Mouse (Mus musculus) ES-E14 (cell line): ENCODE measurements around the gene 4930407I10Rik. TPM values are rescaled to one million over a fixed set of nuclear protein-coding genes. Genes with fewer than 3 reads are reported as not detected.

Experiments
- DNase-seq: peaks from one replicate; pipeline ENCODE4 v3.0.0-alpha.2; 2013; ENCODE audit warnings: low read depth, low spot score
- H3K27ac ChIP-seq: 2 replicates; pipeline ENCODE4 v1.5.1; 2012; ENCODE audit warnings: low read depth, mild to moderate bottlenecking, low read length, moderate library complexity, mixed read lengths; ENCODE audit not compliant: poor library complexity, insufficient read depth, severe bottlenecking
- H3K36me3 ChIP-seq: 2 replicates; pipeline ENCODE4 v1.6.1; 2012; ENCODE audit warnings: mild to moderate bottlenecking, low read length, moderate library complexity, mixed read lengths; ENCODE audit not compliant: control insufficient read depth, poor library complexity, insufficient read depth, severe bottlenecking
- H3K4me1 ChIP-seq, 2 experiments: fragments of 150-350 bp in 1 of 2; sonication (generic) in 1 of 2; 2 replicates each; pipeline ENCODE4 v1.6.1; 2012; ENCODE audit warnings: low read length in 2 of 2, mild to moderate bottlenecking in 1 of 2, mixed read lengths in 1 of 2; ENCODE audit not compliant: control insufficient read depth in 2 of 2, insufficient read depth in 2 of 2, poor library complexity in 1 of 2
- H3K4me3 ChIP-seq, 2 experiments: fragments of 150-350 bp in 1 of 2; sonication (generic) in 1 of 2; 2 replicates each; pipeline ENCODE4 v1.5.1; 2012; ENCODE audit warnings: low read length in 2 of 2, low read depth in 1 of 2, mild to moderate bottlenecking in 1 of 2, mixed read lengths in 1 of 2; ENCODE audit not compliant: insufficient read depth in 1 of 2, poor library complexity in 1 of 2, severe bottlenecking in 1 of 2
- H3K9ac ChIP-seq: 2 replicates; pipeline ENCODE4 v1.6.1; 2012; ENCODE audit warnings: low read depth, mild to moderate bottlenecking, low read length, mixed read lengths; ENCODE audit not compliant: poor library complexity, insufficient read depth, severe bottlenecking
- H3K9me3 ChIP-seq: fragments of 150-350 bp; sonication (generic); 2 replicates; pipeline ENCODE4 v1.6.1; 2012; ENCODE audit warnings: low read depth, mild to moderate bottlenecking, low read length; ENCODE audit not compliant: control insufficient read depth, insufficient read depth
- CHD2 ChIP-seq: IDR thresholded peaks from 2 replicates; pipeline ENCODE4 v1.6.1; 2014; ENCODE audit warnings: mild to moderate bottlenecking, low read depth, low read length, inconsistent platforms
- HCFC1 ChIP-seq: IDR thresholded peaks from 2 replicates; pipeline ENCODE4 v1.6.1; 2012; ENCODE audit warnings: low read length, inconsistent platforms, borderline replicate concordance; ENCODE audit not compliant: insufficient read depth
- MAFK ChIP-seq: IDR thresholded peaks from 2 replicates; pipeline ENCODE4 v1.6.1; 2014; ENCODE audit warnings: mild to moderate bottlenecking, low read depth, low read length, inconsistent platforms; ENCODE audit not compliant: insufficient read depth
- ZC3H11A ChIP-seq: IDR thresholded peaks from 2 replicates; pipeline ENCODE4 v1.6.1; 2012; ENCODE audit warnings: low read depth, mild to moderate bottlenecking, inconsistent platforms, low read length, borderline replicate concordance
- ZNF384 ChIP-seq: IDR thresholded peaks from 2 replicates; pipeline ENCODE4 v1.6.1; 2012; ENCODE audit warnings: low read depth, low read length, inconsistent platforms
- in situ Hi-C, 2 experiments: fragments of 600-800 bp; cut with MboI; formaldehyde crosslinking; loops; one replicate each; pipeline ENCODE4 v1.15.1; 2025; ENCODE audit warnings: low sequenced_read_pairs in 2 of 2, inconsistent platforms in 1 of 2; ENCODE audit not compliant: unreplicated experiment in 2 of 2
- total RNA-seq: library from RNA; depleted of rRNA; stranded (reverse); fragments of 300-350 nt; gene quantifications from 2 replicates; pipeline ENCODE4 v1.2.3, GENCODE M21; 2012

The 4930407I10Rik gene
- total RNA-seq, 1 experiment, result not detected

- DNase-seq, result no peak
- Histone ChIP-seq H3K27ac (no peak overlapping the region; the same call in 1 of the 2 replicates), H3K4me1 (no peaks in the 10 kb centered on the region), H3K9ac (no peak overlapping the region), H3K36me3 (peaks cover 46% of the 10 kb centered on the region), H3K9me3 (no peaks in the 10 kb centered on the region), H3K4me3 (no peak overlapping the region)
- TF ChIP-seq ZC3H11A (no peak), CHD2 (no peak), MAFK (no peak), HCFC1 (no peak), ZNF384 (no peak)
- in situ Hi-C loops, result no loop called here
These were observed 36.3 kb upstream of the 4930407I10Rik start for GRCm38 (mm10) chr15:82022535-82023088.

- Histone ChIP-seq H3K4me3 (no peak overlapping the region), H3K27ac (no peak overlapping the region), H3K9me3 (no peaks in the 10 kb centered on the region), H3K36me3 (peaks cover 53% of the 10 kb centered on the region), H3K4me1 (no peaks in the 10 kb centered on the region), H3K9ac (no peak overlapping the region)
- TF ChIP-seq MAFK (no peak), HCFC1 (no peak), ZNF384 (no peak), ZC3H11A (no peak), CHD2 (no peak)
- DNase-seq, result no peak
- in situ Hi-C loops, result no loop called here
These were observed 34.9 kb upstream of the 4930407I10Rik start for GRCm38 (mm10) chr15:82023965-82024635.

GRCm38 (mm10) chr15:82027276-82027675 is 31.7 kb upstream of the 4930407I10Rik start:
- Histone ChIP-seq H3K36me3 (peaks cover 72% of the 10 kb centered on the region), H3K4me3 (no peak overlapping the region), H3K27ac (no peak overlapping the region), H3K9me3 (no peaks in the 10 kb centered on the region), H3K4me1 (no peaks in the 10 kb centered on the region), H3K9ac (no peak overlapping the region)
- in situ Hi-C loops, result no loop called here
- no peak for DNase-seq
- TF ChIP-seq ZNF384, result no peak
- no peak for TF ChIP-seq MAFK
- no peak for TF ChIP-seq CHD2
- no peak for TF ChIP-seq ZC3H11A
- no peak for TF ChIP-seq HCFC1

- H3K9me3 ChIP-seq, result no peaks in the 10 kb centered on the region
- TF ChIP-seq CHD2, result no peak
- H3K36me3 ChIP-seq, result peaks cover 71% of the 10 kb centered on the region
- no peak overlapping the region for H3K9ac ChIP-seq
- in situ Hi-C loops, result no loop called here
- H3K4me1 ChIP-seq, result no peaks in the 10 kb centered on the region
- H3K27ac ChIP-seq, result no peak overlapping the region
- H3K4me3 ChIP-seq, result no peak overlapping the region
- DNase-seq, result no peak
These were observed 31.2 kb upstream of the 4930407I10Rik start for GRCm38 (mm10) chr15:82027726-82028125.

- Histone ChIP-seq H3K9ac (no peak overlapping the region), H3K4me1 (0 out of 4 replicates have a peak, but pooled peaks cover 0 to 3% of the 10 kb centered on the region in 2 experiments), H3K36me3 (peaks cover 63% of the 10 kb centered on the region), H3K4me3 (no peak overlapping the region), H3K9me3 (no peaks in the 10 kb centered on the region), H3K27ac (no peak overlapping the region)
- TF ChIP-seq MAFK, result no peak
- no peak for TF ChIP-seq ZC3H11A
- no peak for TF ChIP-seq HCFC1
- TF ChIP-seq CHD2, result no peak
- TF ChIP-seq ZNF384, result no peak
- no peak for DNase-seq
- in situ Hi-C loops, result no loop called here
These were observed 26.6 kb upstream of the 4930407I10Rik start for GRCm38 (mm10) chr15:82032386-82032785.
